Mouse (Mus musculus) thymus, adult 2 months (tissue): ENCODE results near the gene Itga6. TPM values are rescaled to one million over a fixed set of nuclear protein-coding genes. Genes with fewer than 3 reads are reported as not detected.
"Not testable (repeated sequence)": the region's sequence is repeated elsewhere in the genome, so short reads cannot be mapped to it uniquely, and the experiment has no call there.

Experiments used
- DNase-seq: peaks from one replicate; pipeline ENCODE4 v3.0.0; 2021
- H3K27ac ChIP-seq: fragments of 200-500 bp; 2 replicates; pipeline ENCODE4 v1.5.1; 2012; ENCODE audit warnings: low read length, control low read depth; ENCODE audit not compliant: control insufficient read depth, insufficient read depth
- H3K27me3 ChIP-seq: fragments of 200-500 bp; 2 replicates; pipeline ENCODE4 v1.6.1; 2012; ENCODE audit warnings: mild to moderate bottlenecking, low read length, moderate library complexity, mixed read lengths; ENCODE audit not compliant: control insufficient read depth, insufficient read depth
- H3K36me3 ChIP-seq: fragments of 200-500 bp; 2 replicates; pipeline ENCODE4 v1.6.1; 2012; ENCODE audit warnings: mild to moderate bottlenecking, low read length, moderate library complexity; ENCODE audit not compliant: control insufficient read depth, insufficient read depth
- H3K4me1 ChIP-seq: fragments of 200-500 bp; replicated peaks from 2 replicates; pipeline ENCODE4 v1.6.1; 2012; ENCODE audit warnings: low read length; ENCODE audit not compliant: control insufficient read depth, insufficient read depth
- H3K4me3 ChIP-seq: fragments of 200-500 bp; 2 replicates; pipeline ENCODE4 v1.5.1; 2012; ENCODE audit warnings: mild to moderate bottlenecking, low read length, control low read depth, moderate library complexity; ENCODE audit not compliant: control insufficient read depth, insufficient read depth
- CTCF ChIP-seq: fragments of 200-500 bp; IDR thresholded peaks from 2 replicates; pipeline ENCODE4 v1.5.1; 2012; ENCODE audit warnings: mild to moderate bottlenecking, control low read depth, low read length, moderate library complexity, borderline replicate concordance; ENCODE audit not compliant: control insufficient read depth, poor library complexity, insufficient read depth; ENCODE audit errors: extremely low read depth
- POLR2A ChIP-seq: fragments of 200-500 bp; IDR thresholded peaks from 2 replicates; pipeline ENCODE4 v1.6.1; 2012; ENCODE audit warnings: mild to moderate bottlenecking, low read length, control low read depth, moderate library complexity; ENCODE audit not compliant: control insufficient read depth, poor library complexity, insufficient read depth; ENCODE audit errors: extremely low read depth
- whole genome bisulfite sequencing: fragments of 180-500 bp; shearing (Covaris S2); methylation state at CpG from one replicate; pipeline ENCODE4 v1.1.7; 2018; 5-methylcytosine and 5-hydroxymethylcytosine counted together
- polyA plus RNA-seq: library from polyadenylated mRNA; depleted of rRNA; stranded (reverse); fragments of >200 nt; gene quantifications from 2 replicates; pipeline ENCODE4 v1.2.3, GENCODE M21; 2012

The Itga6 gene
- polyA plus RNA-seq, 1 experiment = 38.2 TPM

DNA sequence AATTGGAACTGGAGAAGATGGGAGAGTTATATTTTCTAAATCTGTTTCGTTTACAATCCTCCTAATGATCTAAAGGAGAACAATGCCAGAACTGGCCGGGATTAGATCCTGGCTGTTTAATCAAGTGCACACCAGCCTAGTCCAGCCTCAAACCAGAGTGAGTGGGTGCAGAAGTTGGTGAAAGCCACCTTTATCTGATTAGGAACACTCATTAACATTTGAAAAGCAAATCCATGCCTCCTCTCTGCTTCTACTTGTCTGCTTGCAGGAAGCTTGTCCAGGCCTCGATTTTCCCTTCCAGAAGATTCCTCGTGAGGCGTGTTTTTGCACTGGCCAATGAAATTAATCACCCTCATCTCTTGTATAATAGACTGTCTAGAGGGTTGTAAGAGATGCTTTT is 41.1 kb upstream of the Itga6 start:
- 92% methylated on average over 5 of the region's 5 CpGs for WGBS
- Histone ChIP-seq H3K4me1 (no peaks in the 10 kb centered on the region), H3K27me3 (no peaks in the 10 kb centered on the region), H3K4me3 (no peak overlapping the region), H3K27ac (no peak overlapping the region), H3K36me3 (no peaks in the 10 kb centered on the region)
- no peak for TF ChIP-seq POLR2A
- no peak for TF ChIP-seq CTCF
- no peak for DNase-seq

DNA sequence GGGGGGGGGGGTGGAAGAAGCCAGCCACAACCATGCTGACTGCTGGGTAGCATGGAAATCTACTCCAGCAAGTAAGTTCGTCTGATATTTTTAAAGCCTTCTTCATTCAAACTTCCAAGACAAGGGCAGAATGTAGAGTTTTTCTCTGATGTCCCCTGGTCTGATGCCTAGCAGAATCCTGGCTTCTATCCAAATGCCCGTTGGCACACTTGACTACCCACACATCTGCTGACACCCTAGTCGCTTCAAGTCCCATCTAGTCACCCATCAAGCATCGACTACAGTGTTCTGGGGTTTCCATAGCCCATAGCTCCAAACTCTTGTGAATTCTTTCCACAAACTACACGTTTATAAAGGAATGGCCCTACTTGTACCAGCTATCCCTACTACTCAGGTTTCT is 36.5 kb upstream of the Itga6 start:
- no peak overlapping the region for H3K27ac ChIP-seq
- no peak for DNase-seq
- H3K27me3 ChIP-seq = no peaks in the 10 kb centered on the region
- H3K4me1 ChIP-seq = no peaks in the 10 kb centered on the region
- no peaks in the 10 kb centered on the region for H3K36me3 ChIP-seq
- TF ChIP-seq CTCF (no peak), POLR2A (no peak)
- H3K4me3 ChIP-seq = no peak overlapping the region
- WGBS = 89% methylated on average over 5 of the region's 5 CpGs

DNA sequence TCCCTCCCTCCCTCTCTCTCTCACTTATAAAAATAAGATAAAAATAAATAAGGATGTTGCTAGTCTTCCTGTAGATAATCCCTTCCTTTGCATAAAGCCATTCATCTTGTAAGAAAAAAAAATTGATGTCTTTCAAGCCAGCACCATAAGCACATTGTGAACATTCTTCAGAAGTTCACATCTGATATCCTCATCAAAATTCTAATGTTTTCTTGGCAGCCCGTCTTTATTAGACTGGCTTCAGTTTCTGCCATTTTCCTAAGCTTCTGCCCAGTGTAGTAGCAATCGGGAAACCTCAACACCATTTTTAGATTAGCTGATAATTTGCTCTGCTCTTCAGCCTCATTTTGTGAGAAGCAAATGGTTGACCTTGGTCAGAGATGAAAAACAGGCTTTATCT is 33.8 kb upstream of the Itga6 start:
- no peak for DNase-seq
- Histone ChIP-seq H3K27me3 (no peaks in the 10 kb centered on the region), H3K4me1 (peaks cover 2% of the 10 kb centered on the region; the same call in 1 of the 2 replicates), H3K27ac (no peak overlapping the region), H3K36me3 (no peaks in the 10 kb centered on the region), H3K4me3 (no peak overlapping the region)
- 95% methylated on average over 2 of the region's 2 CpGs for WGBS
- TF ChIP-seq POLR2A (no peak), CTCF (no peak)

- no peaks in the 10 kb centered on the region for H3K27me3 ChIP-seq
- TF ChIP-seq CTCF (no peak), POLR2A (no peak)
- no peak for DNase-seq
- WGBS = 97% methylated on average over 5 of the region's 5 CpGs
- H3K36me3 ChIP-seq = no peaks in the 10 kb centered on the region
- H3K4me3 ChIP-seq = no peak overlapping the region
- peaks cover 2% of the 10 kb centered on the region; the same call in 1 of the 2 replicates for H3K4me1 ChIP-seq
- no peak overlapping the region for H3K27ac ChIP-seq
These were observed 31.0 kb upstream of the Itga6 start for GRCm38 (mm10) chr2:71714416-71714815.

DNA sequence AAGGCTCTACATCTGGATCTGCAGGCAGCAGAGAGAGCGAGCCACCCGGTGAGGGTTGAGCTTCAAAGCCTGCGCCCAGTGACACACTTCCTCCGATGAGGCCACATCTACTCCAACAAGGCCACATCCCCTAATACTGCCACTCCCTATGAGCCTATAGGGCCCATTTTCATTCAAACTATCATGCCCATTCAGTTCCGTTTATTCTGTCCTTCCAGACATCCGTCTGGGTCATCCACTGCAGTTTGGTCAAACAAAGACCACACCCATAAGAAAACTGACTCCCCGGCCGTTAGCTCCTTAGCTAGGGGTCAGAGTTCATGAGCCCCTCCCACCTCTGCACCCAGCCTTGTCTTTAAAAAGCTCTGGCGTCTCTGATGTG is 26.4 kb upstream of the Itga6 start:
- Histone ChIP-seq H3K4me1 (peaks cover 4% of the 10 kb centered on the region; the same call in 1 of the 2 replicates), H3K27me3 (no peaks in the 10 kb centered on the region), H3K27ac (no peak overlapping the region; the same call in 1 of the 2 replicates), H3K4me3 (no peak overlapping the region), H3K36me3 (no peaks in the 10 kb centered on the region)
- DNase-seq = no peak
- TF ChIP-seq POLR2A (no peak), CTCF (no peak)
- WGBS = 81% methylated on average over 9 of the region's 9 CpGs

- DNase-seq = no peak
- peaks cover 4% of the 10 kb centered on the region; the same call in 1 of the 2 replicates for H3K4me1 ChIP-seq
- no peak for TF ChIP-seq POLR2A
- no peak for TF ChIP-seq CTCF
- no peaks in the 10 kb centered on the region for H3K27me3 ChIP-seq
- no peaks in the 10 kb centered on the region for H3K36me3 ChIP-seq
- WGBS = 93% methylated on average over 5 of the region's 5 CpGs
- no peak overlapping the region; the same call in 1 of the 2 replicates for H3K27ac ChIP-seq
- no peak overlapping the region for H3K4me3 ChIP-seq
These were observed 25.9 kb upstream of the Itga6 start for GRCm38 (mm10) chr2:71719387-71720034.

DNA sequence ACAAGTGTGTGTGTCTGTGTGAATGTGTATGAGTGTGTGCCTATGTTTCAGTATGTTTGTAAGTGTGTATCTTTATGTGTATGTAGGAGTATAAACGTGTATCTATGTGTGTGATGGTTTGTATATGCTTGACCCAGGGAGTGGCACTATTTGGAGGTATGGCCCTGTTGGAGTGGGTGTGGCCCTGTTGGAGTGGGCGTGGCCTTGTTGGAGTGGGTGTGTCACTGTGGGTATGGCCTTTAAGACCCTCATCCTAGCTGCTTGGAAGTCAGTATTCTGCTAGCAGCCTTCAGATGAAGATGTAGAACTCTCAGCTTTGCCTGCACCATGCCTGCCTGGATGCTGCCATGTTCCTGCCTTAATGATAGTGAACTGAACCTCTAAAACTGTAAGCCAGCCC is 24.9 kb upstream of the Itga6 start:
- not testable (repeated sequence) for H3K4me1 ChIP-seq

More for the DNA sequence above, 24.9 kb upstream of the Itga6 start:
- H3K36me3 ChIP-seq, DNase-seq, H3K27ac ChIP-seq, H3K27me3 ChIP-seq, H3K4me3 ChIP-seq: not testable (repeated sequence)
- 82% methylated on average over 2 of the region's 2 CpGs for whole genome bisulfite sequencing
